Mouse (Mus musculus) megakaryocyte-erythroid progenitor cell, adult 5-6 weeks (primary cell): ENCODE results near the gene Acot7. TPM values are rescaled to one million over a fixed set of nuclear protein-coding genes. Genes with fewer than 3 reads are reported as not detected.

Experiments used
- ATAC-seq: replicated peaks from 2 replicates; pipeline ENCODE4 v1.8.0; 2016; ENCODE audit warnings: mild to moderate bottlenecking, inconsistent platforms; ENCODE audit not compliant: severe bottlenecking, poor library complexity, low FRiP score, low TSS enrichment
- total RNA-seq, 2 experiments: library from RNA; stranded (forward) in 1 of 2; stranded (reverse) in 1 of 2; fragments of 200-1000, 215-1000 nt in 1 of 2; fragments of >200 nt in 1 of 2; fragmentation: Nextera tagmentation in 1 of 2; gene quantifications; 2 replicates each; pipeline ENCODE4 v1.2.3; 2014 to 2017

Gene Acot7
- total RNA-seq, 2 experiments from 2014 or later: 38.1 to 42.9 TPM

DNA sequence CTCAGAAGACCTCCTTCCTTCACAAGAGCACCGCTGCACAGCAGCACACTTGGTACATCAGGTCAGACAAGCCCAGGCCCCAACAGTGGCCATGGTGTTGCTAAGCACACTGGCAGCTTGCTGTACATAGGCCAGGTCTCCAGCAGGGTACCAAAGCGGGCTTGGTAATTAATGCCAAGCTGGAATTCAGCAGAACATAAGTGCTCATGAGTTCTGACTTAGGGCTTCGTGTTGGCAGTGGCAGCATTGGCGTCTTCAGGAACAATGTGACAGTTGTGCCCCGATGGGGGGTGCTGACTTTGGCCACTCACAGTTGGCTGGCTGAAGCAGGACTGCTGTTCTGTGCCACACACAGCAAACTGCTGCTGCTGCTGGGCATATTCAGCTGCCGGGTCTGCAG is 126.8 kb downstream of the Acot7 start:
- ATAC-seq: no peak

DNA sequence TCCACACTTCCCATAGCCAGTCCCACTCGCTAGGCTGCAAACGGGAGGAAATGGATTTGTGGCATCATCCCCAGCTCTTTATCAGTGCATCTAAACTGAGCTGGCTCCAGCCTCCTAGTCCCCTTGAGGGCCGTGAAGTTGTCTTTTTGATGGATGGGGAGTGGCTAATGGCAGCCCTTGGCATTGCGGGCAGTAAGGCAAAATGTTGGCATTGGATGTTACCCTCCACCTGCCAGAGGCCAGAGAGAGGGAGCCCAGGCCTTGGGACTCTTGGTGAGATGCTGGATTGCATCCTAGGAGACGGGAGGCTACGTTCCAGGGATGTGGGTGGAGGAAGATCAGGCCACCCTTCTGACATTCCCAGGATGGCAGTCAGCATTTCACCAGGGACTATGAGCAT is 128.1 kb downstream of the Acot7 start:
- no peak for ATAC-seq

DNA sequence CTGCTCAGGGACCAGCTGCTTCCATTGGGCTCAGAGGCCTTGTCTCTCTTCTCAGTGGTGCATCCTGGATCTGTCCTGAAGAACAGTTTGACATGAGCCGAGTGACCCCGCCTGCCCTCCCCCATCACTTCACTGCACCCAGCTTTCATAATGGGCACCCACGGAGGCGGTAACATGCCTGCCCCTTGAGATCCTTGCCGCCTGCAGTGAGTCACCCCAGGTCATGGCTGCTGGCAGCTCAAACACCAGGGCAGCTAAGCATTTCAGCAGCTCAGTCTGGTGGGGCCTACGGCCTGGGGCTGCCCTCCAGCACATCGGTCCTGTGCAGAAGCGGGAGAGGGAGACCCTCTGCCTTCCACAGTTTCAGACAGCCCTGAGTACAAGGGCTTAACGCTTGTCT is 129.6 kb downstream of the Acot7 start:
- no peak for ATAC-seq

DNA sequence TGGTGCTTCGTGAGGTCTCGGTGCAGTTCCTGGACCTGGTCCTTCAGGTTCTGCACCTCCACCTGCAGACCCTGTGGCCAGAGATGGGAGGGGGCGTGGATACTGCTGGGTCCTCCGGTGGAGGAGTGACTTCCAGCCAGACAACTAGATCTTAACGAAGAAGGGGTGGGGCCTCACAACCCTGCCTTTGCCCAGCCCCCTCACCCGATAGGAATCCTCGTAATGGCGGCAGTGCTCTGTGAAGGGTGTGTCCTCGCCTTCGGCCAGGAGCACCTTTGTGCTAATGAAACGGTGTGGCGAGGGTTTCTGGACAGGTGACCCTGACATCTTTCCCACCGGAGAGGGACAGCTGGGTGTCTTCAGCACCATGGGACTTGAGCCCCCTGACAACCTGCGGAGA is 134.3 kb downstream of the Acot7 start:
- ATAC-seq: 0 out of 2 replicates have a peak, but pooled peaks have one; percentile 16

DNA sequence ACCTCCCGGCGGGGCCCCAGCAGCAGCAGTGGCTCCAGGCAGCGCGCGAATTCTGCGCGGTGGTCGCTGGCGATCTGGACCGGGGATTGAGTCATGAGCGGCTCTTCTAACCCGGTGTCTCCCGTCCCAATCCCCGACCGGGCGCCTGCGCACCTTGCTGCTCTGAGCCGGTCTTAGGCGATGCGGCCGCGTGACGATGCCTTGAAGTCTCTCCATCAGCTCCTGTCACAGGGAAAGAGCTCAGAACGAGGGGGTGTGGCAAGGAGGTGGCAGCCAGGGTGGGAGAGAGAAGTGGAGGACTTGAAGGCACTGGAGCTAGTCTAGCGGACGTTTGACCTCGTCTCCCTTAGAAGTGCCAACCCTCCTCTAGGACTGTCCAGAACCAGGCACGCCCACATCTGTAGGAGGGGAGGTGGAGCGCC is 135.3 kb downstream of the Acot7 start:
- peak; percentile 38 for ATAC-seq

DNA sequence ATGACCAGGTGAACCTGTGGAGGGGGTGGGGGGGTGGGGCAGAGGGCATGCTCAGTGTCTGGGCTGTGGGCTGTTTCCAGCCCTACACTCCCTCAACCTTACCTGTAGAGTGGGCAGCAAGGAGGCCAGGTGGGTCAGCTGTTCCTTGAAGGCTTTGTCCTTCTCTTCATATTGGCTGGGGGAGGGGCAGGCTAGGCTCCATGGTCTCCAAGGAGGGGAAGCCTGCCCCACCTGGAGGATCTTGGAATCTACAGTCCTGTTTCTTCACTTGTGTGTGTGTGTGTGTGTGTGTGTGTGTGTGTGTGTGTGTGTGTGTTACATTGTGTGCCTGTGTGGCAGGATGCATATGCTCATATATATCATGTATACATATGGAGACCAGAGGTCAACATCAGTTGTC is 136.0 kb downstream of the Acot7 start:
- ATAC-seq: no peak

DNA sequence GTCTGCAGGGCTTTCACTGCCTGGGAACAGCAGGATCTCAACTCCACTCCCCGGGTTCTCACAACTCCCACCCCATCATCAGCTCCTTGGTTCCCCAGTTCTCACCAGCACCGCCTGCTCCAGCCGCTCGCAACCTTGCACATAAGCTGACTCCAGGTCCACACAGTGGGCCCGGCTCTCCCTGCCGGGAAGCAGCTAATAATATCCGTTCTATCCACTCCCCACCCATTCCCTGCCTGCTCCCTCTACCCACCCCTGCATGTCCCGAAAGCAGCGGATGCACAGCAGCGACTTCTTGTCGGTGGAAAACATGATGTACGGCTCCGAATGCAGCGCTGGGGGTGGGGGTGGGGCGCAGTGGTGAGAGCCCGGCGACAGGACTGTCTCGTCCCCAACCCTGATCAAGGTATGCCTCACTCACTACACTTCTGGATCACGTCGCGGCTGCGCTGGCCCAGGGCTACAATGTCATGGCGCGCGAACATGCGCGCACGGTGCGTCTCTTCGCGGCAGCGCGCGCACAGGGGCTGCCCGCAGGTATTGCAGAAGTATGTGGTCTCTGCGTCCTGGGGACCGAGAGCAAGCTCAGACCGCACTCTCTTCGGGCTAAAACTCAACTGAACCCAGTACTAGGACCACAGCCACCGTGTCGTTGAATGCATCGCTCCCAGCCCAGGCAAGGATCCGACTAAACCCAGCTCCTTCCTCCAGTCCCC is 137.7 kb downstream of the Acot7 start:
- no peak for ATAC-seq

DNA sequence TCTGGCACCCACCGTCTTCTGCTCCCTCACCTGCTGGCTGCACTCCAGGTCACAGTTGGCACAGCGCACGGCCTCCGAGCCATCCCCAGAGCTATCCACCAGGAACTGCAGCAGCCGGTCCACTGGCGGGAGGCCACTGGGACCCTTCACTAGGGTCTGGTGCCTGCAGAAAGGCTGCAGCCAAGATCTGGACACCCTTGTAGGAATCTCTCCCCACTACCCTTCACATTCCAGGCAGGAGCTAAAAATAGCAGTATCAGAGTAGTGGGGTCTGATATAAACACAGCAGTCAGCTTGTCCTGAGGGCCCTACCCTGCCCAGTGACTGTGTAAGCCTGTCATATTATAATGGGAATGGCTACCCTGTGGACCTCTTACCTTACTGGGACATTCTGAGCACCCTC is 139.7 kb downstream of the Acot7 start:
- ATAC-seq: no peak

DNA sequence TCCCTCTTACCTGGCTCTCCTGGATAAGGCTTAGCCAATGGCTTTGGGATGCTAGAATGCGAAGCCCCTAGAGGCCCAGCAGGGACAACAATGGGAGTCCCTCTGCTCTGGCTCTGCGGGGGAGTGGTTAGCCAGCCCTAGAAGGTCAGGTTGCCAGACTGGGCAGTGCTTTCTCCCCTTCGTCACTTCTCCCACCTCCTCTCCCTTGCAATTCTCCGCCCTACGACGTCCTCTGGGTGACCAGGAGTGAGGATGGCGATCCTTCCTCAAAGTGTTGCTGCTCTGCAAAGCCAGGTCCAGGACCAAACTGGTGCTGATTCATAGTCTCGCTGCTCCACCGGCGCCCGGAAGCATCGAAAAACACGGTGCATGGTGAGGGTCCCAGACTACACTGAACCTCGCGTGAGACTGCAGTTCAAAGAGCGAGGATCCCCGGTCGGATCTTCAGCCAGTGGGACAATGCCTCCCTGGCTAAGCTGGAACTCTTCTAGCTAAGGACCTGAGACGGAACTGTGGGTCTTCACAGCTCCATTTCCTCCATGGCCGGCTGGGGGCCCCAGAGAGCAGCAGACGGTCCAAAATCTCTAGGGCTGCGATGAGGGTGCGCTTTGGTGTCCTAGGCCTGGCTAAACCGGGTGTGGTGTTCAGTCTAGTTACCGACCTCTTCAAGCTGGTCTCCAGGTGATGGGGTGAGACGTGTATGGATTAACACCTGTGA is 140.7 kb downstream of the Acot7 start, which contains the start of gene Rnf207:
TSS of gene Rnf207 (minus strand) at position 477 of the 718 bp plus-strand sequence.
- ATAC-seq: peak; percentile 90

Other genes with a start within 250 kb of the Acot7 start
- gene Dnajc11, start 244.4 kb upstream of the Acot7 start, total RNA-seq (2014; fragmentation: Nextera tagmentation): 108 and 114 TPM in 2 replicates
- 85.8 and 110 TPM in 2 replicates for gene Dnajc11, start 244.4 kb upstream of the Acot7 start, total RNA-seq (2017)
- gene Thap3, start 189.1 kb upstream of the Acot7 start, total RNA-seq (2014; fragmentation: Nextera tagmentation): 2.1 and 7.3 TPM in 2 replicates
- gene Thap3, start 189.1 kb upstream of the Acot7 start, total RNA-seq (2017): 1.4 and 9.6 TPM in 2 replicates
- 0.15 and 0.52 TPM in 2 replicates for gene Phf13, start 181.9 kb upstream of the Acot7 start, total RNA-seq (2014; fragmentation: Nextera tagmentation)
- gene Phf13, start 181.9 kb upstream of the Acot7 start, total RNA-seq (2017): 0.09 and 1.5 TPM in 2 replicates
- gene Klhl21, start 169.3 kb upstream of the Acot7 start, total RNA-seq (2014; fragmentation: Nextera tagmentation): 7.0 and 7.6 TPM in 2 replicates
- 5.1 and 8.3 TPM in 2 replicates for gene Klhl21, start 169.3 kb upstream of the Acot7 start, total RNA-seq (2017)
- 6.6 and 27.2 TPM in 2 replicates for gene Zbtb48, start 150.5 kb upstream of the Acot7 start, total RNA-seq (2014; fragmentation: Nextera tagmentation)
- 7.0 and 10.6 TPM in 2 replicates for gene Zbtb48, start 150.5 kb upstream of the Acot7 start, total RNA-seq (2017)
- gene Tas1r1, start 139.6 kb upstream of the Acot7 start, total RNA-seq (2014; fragmentation: Nextera tagmentation): 0.74 TPM in 1 of 2 replicates, not detected in the other
- gene Tas1r1, start 139.6 kb upstream of the Acot7 start, total RNA-seq (2017): 0.88 TPM in 1 of 2 replicates, not detected in the other
- gene Nol9, start 138.8 kb upstream of the Acot7 start, total RNA-seq (2014; fragmentation: Nextera tagmentation): 64.3 and 67.6 TPM in 2 replicates
- 45.2 and 60.8 TPM in 2 replicates for gene Nol9, start 138.8 kb upstream of the Acot7 start, total RNA-seq (2017)
- gene Plekhg5, start 105.6 kb upstream of the Acot7 start, total RNA-seq (2014; fragmentation: Nextera tagmentation): 8.9 and 15.6 TPM in 2 replicates
- gene Plekhg5, start 105.6 kb upstream of the Acot7 start, total RNA-seq (2017): 6.8 and 7.1 TPM in 2 replicates
- gene Tnfrsf25, start 62.2 kb upstream of the Acot7 start, total RNA-seq (2014; fragmentation: Nextera tagmentation): not detected in 2 replicates
- gene Tnfrsf25, start 62.2 kb upstream of the Acot7 start, total RNA-seq (2017): not detected in 2 replicates
- gene Espn, start 25.8 kb upstream of the Acot7 start, total RNA-seq (2014; fragmentation: Nextera tagmentation): 2.9 and 5.7 TPM in 2 replicates
- gene Espn, start 25.8 kb upstream of the Acot7 start, total RNA-seq (2017): 2.2 and 3.1 TPM in 2 replicates
- 0.35 TPM in 1 of 2 replicates, not detected in the other for gene Hes2, start 19.3 kb upstream of the Acot7 start, total RNA-seq (2014; fragmentation: Nextera tagmentation)
- not detected in 2 replicates for gene Hes2, start 19.3 kb upstream of the Acot7 start, total RNA-seq (2017)
- not detected in 2 replicates for gene Gpr153, start 96.1 kb downstream of the Acot7 start, total RNA-seq (2014; fragmentation: Nextera tagmentation)
- not detected in 2 replicates for gene Gpr153, start 96.1 kb downstream of the Acot7 start, total RNA-seq (2017)
- not detected in 2 replicates for gene Hes3, start 113.5 kb downstream of the Acot7 start, total RNA-seq (2014; fragmentation: Nextera tagmentation)
- gene Hes3, start 113.5 kb downstream of the Acot7 start, total RNA-seq (2017): not detected in 2 replicates
- 23.1 and 26.7 TPM in 2 replicates for gene Icmt, start 119.1 kb downstream of the Acot7 start, total RNA-seq (2014; fragmentation: Nextera tagmentation)
- 12.6 and 12.9 TPM in 2 replicates for gene Icmt, start 119.1 kb downstream of the Acot7 start, total RNA-seq (2017)
- gene Rnf207, start 140.9 kb downstream of the Acot7 start, total RNA-seq (2014; fragmentation: Nextera tagmentation): not detected in 2 replicates
- 0.38 TPM in 1 of 2 replicates, not detected in the other for gene Rnf207, start 140.9 kb downstream of the Acot7 start, total RNA-seq (2017)
- 2,168 and 2,467 TPM in 2 replicates for gene Rpl22, start 147.6 kb downstream of the Acot7 start, total RNA-seq (2014; fragmentation: Nextera tagmentation)
- 3,890 and 4,556 TPM in 2 replicates for gene Rpl22, start 147.6 kb downstream of the Acot7 start, total RNA-seq (2017)
- gene Chd5, start 160.5 kb downstream of the Acot7 start, total RNA-seq (2014; fragmentation: Nextera tagmentation): 0.10 TPM in 1 of 2 replicates, not detected in the other
- 0.04 TPM in 1 of 2 replicates, not detected in the other for gene Chd5, start 160.5 kb downstream of the Acot7 start, total RNA-seq (2017)